22 mouse cellular contexts compared by ENCODE assay signal in genomic region chr10:7737122-7737521, GRCm38 (mm10). TPM values are rescaled to one million over a fixed set of nuclear protein-coding genes. Genes with fewer than 3 reads are reported as not detected.
DNase-seq lines count a peak whose midpoint lies in the region; ATAC-seq and TF ChIP-seq lines count a peak whose summit lies in the region.
"Had no signal": no experiment of that assay in that cellular context is flagged by ENCODE, and none has a peak within 500 bp of the region (broad histone marks: within the 10 kb centered on the region; RNA-seq: fewer than 3 reads in every experiment).

No protein-coding gene starts in this region.

- no peak overlapping the region for H3K4me3 ChIP-seq in hindbrain, embryonic 16.5 days (ENCODE audit: low read length)
- H3K4me3 ChIP-seq in hindbrain, embryonic 13.5 days: no peak overlapping the region
- no peak overlapping the region for H3K4me3 ChIP-seq in liver, postnatal 0 days (ENCODE audit: low read depth, low read length)
- no peak overlapping the region for H3K4me3 ChIP-seq in heart, adult 2 months
- H3K4me3 ChIP-seq: embryonic facial prominence, embryonic 15.5 days; forebrain, embryonic 10.5 days; heart, embryonic 15.5 days; hindbrain, embryonic 10.5 days; limb, embryonic 10.5 days; neural tube, embryonic 13.5 days had no signal

- no peak for TF ChIP-seq POLR2A in heart, adult 2 months (IDR thresholded peaks at IDR 0.05; ENCODE audit: insufficient read depth, low read depth, low read length)

- no peaks in the 10 kb centered on the region for H3K27me3 ChIP-seq in hindbrain, embryonic 16.5 days (replicated peaks; ENCODE audit: control insufficient read depth, insufficient read depth, low read length)
- no peaks in the 10 kb centered on the region for H3K27me3 ChIP-seq in hindbrain, embryonic 13.5 days
- no peaks in the 10 kb centered on the region for H3K27me3 ChIP-seq in liver, postnatal 0 days (ENCODE audit: insufficient read depth, low read length)
- no peaks in the 10 kb centered on the region for H3K27me3 ChIP-seq in heart, adult 2 months (ENCODE audit: control insufficient read depth, insufficient read depth, low read length)
- H3K27me3 ChIP-seq: embryonic facial prominence, embryonic 15.5 days; heart, embryonic 15.5 days; neural tube, embryonic 13.5 days had no signal

- no peak overlapping the region for H3K27ac ChIP-seq in hindbrain, embryonic 16.5 days (ENCODE audit: low read depth, low read length)
- no peak overlapping the region for H3K27ac ChIP-seq in hindbrain, embryonic 13.5 days
- H3K27ac ChIP-seq in liver, postnatal 0 days (ENCODE audit: low read depth): no peak overlapping the region
- H3K27ac ChIP-seq in heart, adult 2 months: no peak overlapping the region
- H3K27ac ChIP-seq: embryonic facial prominence, embryonic 15.5 days; forebrain, embryonic 10.5 days; heart, embryonic 15.5 days; hindbrain, embryonic 10.5 days; limb, embryonic 10.5 days; neural tube, embryonic 13.5 days; stomach, postnatal 0 days had no signal

- no peak overlapping the region for H3K9ac ChIP-seq in hindbrain, embryonic 16.5 days (ENCODE audit: low read depth, low read length)
- H3K9ac ChIP-seq in hindbrain, embryonic 13.5 days: no peak overlapping the region
- no peak overlapping the region for H3K9ac ChIP-seq in liver, postnatal 0 days (replicated peaks)
- H3K9ac ChIP-seq in heart, adult 2 months (ENCODE audit: low read depth, low read length): no peak overlapping the region
- H3K9ac ChIP-seq: embryonic facial prominence, embryonic 15.5 days; heart, embryonic 15.5 days; neural tube, embryonic 13.5 days had no signal

- peaks cover 3% of the 10 kb centered on the region; the same call in 1 of the 2 replicates for H3K79me2 ChIP-seq in heart, adult 2 months (replicated peaks; ENCODE audit: control insufficient read depth, insufficient read depth, low read length)

- H3K36me3 ChIP-seq in hindbrain, embryonic 16.5 days (ENCODE audit: control insufficient read depth, insufficient read depth, low read length): no peaks in the 10 kb centered on the region
- peaks cover 13% of the 10 kb centered on the region for H3K36me3 ChIP-seq in hindbrain, embryonic 13.5 days
- H3K36me3 ChIP-seq in liver, postnatal 0 days (replicated peaks; ENCODE audit: insufficient read depth, low read length): 0 out of 2 replicates have a peak, but pooled peaks cover 2% of the 10 kb centered on the region
- no peaks in the 10 kb centered on the region for H3K36me3 ChIP-seq in heart, adult 2 months (ENCODE audit: control insufficient read depth, insufficient read depth, low read length)

- no peak overlapping the region for H3K4me2 ChIP-seq in hindbrain, embryonic 16.5 days (ENCODE audit: low read length)
- no peak overlapping the region for H3K4me2 ChIP-seq in hindbrain, embryonic 13.5 days
- H3K4me2 ChIP-seq in liver, postnatal 0 days (ENCODE audit: low read depth, low read length): no peak overlapping the region
- H3K4me2 ChIP-seq: embryonic facial prominence, embryonic 15.5 days; heart, embryonic 15.5 days; neural tube, embryonic 13.5 days had no signal

- no peaks in the 10 kb centered on the region for H3K4me1 ChIP-seq in hindbrain, embryonic 16.5 days (ENCODE audit: control insufficient read depth, insufficient read depth, low read depth, low read length)
- 0 out of 2 replicates have a peak, but pooled peaks cover 2% of the 10 kb centered on the region for H3K4me1 ChIP-seq in hindbrain, embryonic 13.5 days (replicated peaks)
- H3K4me1 ChIP-seq in liver, postnatal 0 days (ENCODE audit: insufficient read depth): peaks cover 6% of the 10 kb centered on the region
- H3K4me1 ChIP-seq in heart, adult 2 months (ENCODE audit: control insufficient read depth, insufficient read depth, low read length): peaks cover 4% of the 10 kb centered on the region
- H3K4me1 ChIP-seq: embryonic facial prominence, embryonic 15.5 days; forebrain, embryonic 10.5 days; heart, embryonic 15.5 days; hindbrain, embryonic 10.5 days; limb, embryonic 10.5 days had no signal

- no peak for TF ChIP-seq CTCF in liver, postnatal 0 days (IDR thresholded peaks at IDR 0.05; ENCODE audit: low read depth)
- TF ChIP-seq CTCF in heart, adult 2 months (IDR thresholded peaks at IDR 0.05): no peak

- DNase-seq in lung, adult 18-20 months: peak; percentile 13 to 39
- DNase-seq in lung, postnatal 4 days: no peak
- DNase-seq in liver, postnatal 0 days: no peak
- peak; percentile 54 for DNase-seq in lung, postnatal 36 days
- no peak for DNase-seq in heart, adult 2 months
- DNase-seq: cerebellum, adult 11 months; cerebellum, postnatal 14 days; embryo, embryonic 11 days; heart, adult 18-20 months; kidney, adult 8-10 months; kidney, postnatal 4 days; right cerebral cortex, postnatal 25 days; thymus, postnatal 14 days had no signal

- TF ChIP-seq EP300 in liver, postnatal 0 days (IDR thresholded peaks at IDR 0.05; ENCODE audit: low read depth): no peak
- no peak for TF ChIP-seq EP300 in heart, adult 2 months (IDR thresholded peaks at IDR 0.05; ENCODE audit: insufficient read depth, low read depth, low read length)

- intact Hi-C loops in heart, adult 2 months (cut with DNase I): no loop called here

- no peaks in the 10 kb centered on the region for H3K9me3 ChIP-seq in hindbrain, embryonic 16.5 days (ENCODE audit: control insufficient read depth, low read length)
- no peaks in the 10 kb centered on the region for H3K9me3 ChIP-seq in hindbrain, embryonic 13.5 days
- H3K9me3 ChIP-seq in liver, postnatal 0 days (ENCODE audit: low read length): no peaks in the 10 kb centered on the region
- H3K9me3 ChIP-seq: embryonic facial prominence, embryonic 15.5 days; forebrain, embryonic 10.5 days; heart, embryonic 15.5 days; hindbrain, embryonic 10.5 days; limb, embryonic 10.5 days; neural tube, embryonic 13.5 days had no signal

- peak; percentile 60; the same call in 1 of the 2 replicates for ATAC-seq in hindbrain, embryonic 16.5 days
- no peak for ATAC-seq in hindbrain, embryonic 13.5 days (ENCODE audit: low FRiP score)
- peak; percentile 35; the same call in 1 of the 2 replicates for ATAC-seq in liver, postnatal 0 days

RNA-seq across cellular contexts. Expression of gene Katna1, which starts 11.3 kb away (rescaled TPM):
- 26.2 and 26.6 TPM in 2 replicates for polyA plus RNA-seq in hindbrain, embryonic 16.5 days (2015; fragmentation: Nextera tagmentation; extraction: Ambion mirVana)
- 35.9 and 36.6 TPM in 2 replicates for polyA plus RNA-seq in hindbrain, embryonic 13.5 days (2015; fragmentation: Nextera tagmentation; extraction: Ambion mirVana)
- 20.1 and 21.2 TPM in 2 replicates for polyA plus RNA-seq in liver, postnatal 0 days (2015; fragmentation: Nextera tagmentation; extraction: Ambion mirVana)
- 10 to 100 TPM; 11.9 to 14.2 TPM for total RNA-seq in heart, adult 2 months (2021)
- 3.7 and 4.4 TPM in 2 replicates for polyA plus RNA-seq in heart, adult 2 months (2012; rRNA removed)

RNA-seq across cellular contexts. Expression of gene Ginm1, which starts 55.5 kb away (rescaled TPM):
- 57.2 and 57.5 TPM in 2 replicates for polyA plus RNA-seq in hindbrain, embryonic 16.5 days (2015; fragmentation: Nextera tagmentation; extraction: Ambion mirVana)
- polyA plus RNA-seq in hindbrain, embryonic 13.5 days (2015; fragmentation: Nextera tagmentation; extraction: Ambion mirVana): 49.3 and 54.5 TPM in 2 replicates
- 78.9 and 80.8 TPM in 2 replicates for polyA plus RNA-seq in liver, postnatal 0 days (2015; fragmentation: Nextera tagmentation; extraction: Ambion mirVana)
- total RNA-seq in heart, adult 2 months (2021): 100 to 1,000 TPM in 1 of 2 experiments, 10 to 100 TPM in 1; 94.5 to 123 TPM
- polyA plus RNA-seq in heart, adult 2 months (2012; rRNA removed): 39.6 and 65.7 TPM in 2 replicates

RNA-seq across cellular contexts. Expression of gene Ppil4, which starts 55.6 kb away (rescaled TPM):
- 42.8 and 46.8 TPM in 2 replicates for polyA plus RNA-seq in hindbrain, embryonic 16.5 days (2015; fragmentation: Nextera tagmentation; extraction: Ambion mirVana)
- 49.1 and 49.7 TPM in 2 replicates for polyA plus RNA-seq in hindbrain, embryonic 13.5 days (2015; fragmentation: Nextera tagmentation; extraction: Ambion mirVana)
- 14.1 and 14.2 TPM in 2 replicates for polyA plus RNA-seq in liver, postnatal 0 days (2015; fragmentation: Nextera tagmentation; extraction: Ambion mirVana)
- total RNA-seq in heart, adult 2 months (2021): 10 to 100 TPM; 14.8 to 15.3 TPM
- 5.3 and 7.2 TPM in 2 replicates for polyA plus RNA-seq in heart, adult 2 months (2012; rRNA removed)

RNA-seq across cellular contexts. Expression of gene Lats1, which starts 56.1 kb away (rescaled TPM):
- polyA plus RNA-seq in hindbrain, embryonic 16.5 days (2015; fragmentation: Nextera tagmentation; extraction: Ambion mirVana): 7.6 and 9.2 TPM in 2 replicates
- 10.4 and 10.8 TPM in 2 replicates for polyA plus RNA-seq in hindbrain, embryonic 13.5 days (2015; fragmentation: Nextera tagmentation; extraction: Ambion mirVana)
- polyA plus RNA-seq in liver, postnatal 0 days (2015; fragmentation: Nextera tagmentation; extraction: Ambion mirVana): 2.1 and 2.5 TPM in 2 replicates
- total RNA-seq in heart, adult 2 months (2021): 10 to 100 TPM; 10.8 to 11.5 TPM
- polyA plus RNA-seq in heart, adult 2 months (2012; rRNA removed): 5.5 and 9.9 TPM in 2 replicates

RNA-seq across cellular contexts. Expression of gene Pcmt1, which starts 56.2 kb away (rescaled TPM):
- 189 and 209 TPM in 2 replicates for polyA plus RNA-seq in hindbrain, embryonic 16.5 days (2015; fragmentation: Nextera tagmentation; extraction: Ambion mirVana)
- 166 and 171 TPM in 2 replicates for polyA plus RNA-seq in hindbrain, embryonic 13.5 days (2015; fragmentation: Nextera tagmentation; extraction: Ambion mirVana)
- polyA plus RNA-seq in liver, postnatal 0 days (2015; fragmentation: Nextera tagmentation; extraction: Ambion mirVana): 64.8 and 67.2 TPM in 2 replicates
- total RNA-seq in heart, adult 2 months (2021): 100 to 1,000 TPM in 1 of 2 experiments, 10 to 100 TPM in 1; 92.5 to 101 TPM
- 35.3 and 61.6 TPM in 2 replicates for polyA plus RNA-seq in heart, adult 2 months (2012; rRNA removed)

Comparison
In these comparisons a context has a peak if more than half of its experiments do, and no peak if none do; other contexts are left out.
1. DNase-seq: peak in lung, adult 18-20 months (2 of 2) and lung, postnatal 36 days (single experiment); none in lung, postnatal 4 days (0 of 2), liver, postnatal 0 days (single experiment) and heart, adult 2 months (0 of 2).